Mouse (Mus musculus) olfactory bulb, adult 2 months (tissue): Measurements from ENCODE around the gene Rabgef1.

Experiments
- CTCF ChIP-seq: fragments of 200-500 bp; IDR thresholded peaks from 2 replicates; pipeline ENCODE4 v1.5.1; 2012; ENCODE audit warnings: low read depth, mild to moderate bottlenecking, low read length, moderate library complexity; ENCODE audit not compliant: insufficient read depth
- POLR2A ChIP-seq: fragments of 200-500 bp; IDR thresholded peaks from 2 replicates; pipeline ENCODE4 v1.6.1; 2012; ENCODE audit warnings: mild to moderate bottlenecking, low read depth, low read length, moderate library complexity; ENCODE audit not compliant: insufficient read depth

- TF ChIP-seq POLR2A (no peak), CTCF (no peak)
Observed at GRCm38 (mm10) chr5:130142041-130142440, 29.6 kb upstream of the Rabgef1 start.
